Mouse (Mus musculus): ENCODE data around the gene Hand1. TPM values are rescaled to one million over a fixed set of nuclear protein-coding genes. Genes with fewer than 3 reads are reported as not detected.

The Hand1 gene
- polyA plus RNA-seq, 1 experiment from 2014 or later, result 0.67 TPM

GRCm38 (mm10) chr11:57819999-57820581, 12.5 kb downstream of the Hand1 start:
- Histone ChIP-seq H3K4me2 (replicated peaks; ENCODE audit: low read depth, low read length) (no peak overlapping the region), H3K9me3 (ENCODE audit: control insufficient read depth, low read depth, low read length) (no peaks in the 10 kb centered on the region), H3K4me3 (ENCODE audit: low read depth, low read length) (no peak overlapping the region), H3K36me3 (ENCODE audit: control insufficient read depth, insufficient read depth, low read length) (no peaks in the 10 kb centered on the region), H3K4me1 (ENCODE audit: control insufficient read depth, insufficient read depth, low read length) (no peaks in the 10 kb centered on the region), H3K27me3 (ENCODE audit: control insufficient read depth, insufficient read depth, low read length) (no peaks in the 10 kb centered on the region), H3K27ac (ENCODE audit: low read length) (no peak overlapping the region), H3K9ac (replicated peaks; ENCODE audit: low read depth, low read length) (no peak overlapping the region)
- WGBS, result 32% methylated on average over 9 of the region's 9 CpGs
- peak; percentile 18; the same call in 1 of the 2 replicates for ATAC-seq (ENCODE audit: insufficient number of reproducible peaks, insufficient read depth, low FRiP score, low read depth)

GRCm38 (mm10) chr11:57818189-57818588, 14.4 kb downstream of the Hand1 start:
- H3K36me3 ChIP-seq (ENCODE audit: control insufficient read depth, insufficient read depth, low read length), result no peaks in the 10 kb centered on the region
- H3K9ac ChIP-seq (replicated peaks; ENCODE audit: low read depth, low read length), result no peak overlapping the region
- no peak overlapping the region for H3K4me3 ChIP-seq (ENCODE audit: low read depth, low read length)
- WGBS, result 88% methylated on average over 4 of the region's 4 CpGs
- no peak for ATAC-seq (ENCODE audit: insufficient number of reproducible peaks, insufficient read depth, low FRiP score, low read depth)
- no peak overlapping the region for H3K27ac ChIP-seq (ENCODE audit: low read length)
- H3K27me3 ChIP-seq (ENCODE audit: control insufficient read depth, insufficient read depth, low read length), result no peaks in the 10 kb centered on the region
- H3K9me3 ChIP-seq (ENCODE audit: control insufficient read depth, low read depth, low read length), result no peaks in the 10 kb centered on the region
- no peaks in the 10 kb centered on the region for H3K4me1 ChIP-seq (ENCODE audit: control insufficient read depth, insufficient read depth, low read length)
- no peak overlapping the region for H3K4me2 ChIP-seq (replicated peaks; ENCODE audit: low read depth, low read length)

- Histone ChIP-seq H3K4me1 (ENCODE audit: control insufficient read depth, insufficient read depth, low read length) (no peaks in the 10 kb centered on the region), H3K4me3 (ENCODE audit: low read depth, low read length) (no peak overlapping the region), H3K9me3 (ENCODE audit: control insufficient read depth, low read depth, low read length) (no peaks in the 10 kb centered on the region), H3K4me2 (replicated peaks; ENCODE audit: low read depth, low read length) (no peak overlapping the region), H3K27ac (ENCODE audit: low read length) (no peak overlapping the region), H3K9ac (replicated peaks; ENCODE audit: low read depth, low read length) (no peak overlapping the region), H3K36me3 (ENCODE audit: control insufficient read depth, insufficient read depth, low read length) (peaks cover 15% of the 10 kb centered on the region), H3K27me3 (ENCODE audit: control insufficient read depth, insufficient read depth, low read length) (no peaks in the 10 kb centered on the region)
- WGBS, result 81% methylated on average over 3 of the region's 3 CpGs
- no peak for ATAC-seq (ENCODE audit: insufficient number of reproducible peaks, insufficient read depth, low FRiP score, low read depth)
Measured at GRCm38 (mm10) chr11:57813641-57814040, 19.0 kb downstream of the Hand1 start.

- Histone ChIP-seq H3K4me2 (replicated peaks; ENCODE audit: low read depth, low read length) (no peak overlapping the region), H3K27ac (ENCODE audit: low read length) (no peak overlapping the region), H3K4me3 (ENCODE audit: low read depth, low read length) (no peak overlapping the region), H3K9ac (replicated peaks; ENCODE audit: low read depth, low read length) (no peak overlapping the region), H3K36me3 (ENCODE audit: control insufficient read depth, insufficient read depth, low read length) (peaks cover 20% of the 10 kb centered on the region), H3K9me3 (ENCODE audit: control insufficient read depth, low read depth, low read length) (no peaks in the 10 kb centered on the region), H3K4me1 (ENCODE audit: control insufficient read depth, insufficient read depth, low read length) (no peaks in the 10 kb centered on the region), H3K27me3 (ENCODE audit: control insufficient read depth, insufficient read depth, low read length) (no peaks in the 10 kb centered on the region)
- ATAC-seq (ENCODE audit: insufficient number of reproducible peaks, insufficient read depth, low FRiP score, low read depth), result peak; percentile 48; the same call in 1 of the 2 replicates
- 95% methylated on average over 8 of the region's 8 CpGs for WGBS
Measured at GRCm38 (mm10) chr11:57812212-57812611, 20.4 kb downstream of the Hand1 start.

- H3K36me3 ChIP-seq (ENCODE audit: control insufficient read depth, insufficient read depth, low read length), result peaks cover 20% of the 10 kb centered on the region
- H3K4me1 ChIP-seq (ENCODE audit: control insufficient read depth, insufficient read depth, low read length), result no peaks in the 10 kb centered on the region
- no peaks in the 10 kb centered on the region for H3K27me3 ChIP-seq (ENCODE audit: control insufficient read depth, insufficient read depth, low read length)
- no peak overlapping the region for H3K9ac ChIP-seq (replicated peaks; ENCODE audit: low read depth, low read length)
- H3K9me3 ChIP-seq (ENCODE audit: control insufficient read depth, low read depth, low read length), result no peaks in the 10 kb centered on the region
- ATAC-seq (ENCODE audit: insufficient number of reproducible peaks, insufficient read depth, low FRiP score, low read depth), result no peak
- WGBS, result 80% methylated on average over 7 of the region's 7 CpGs
- H3K4me2 ChIP-seq (replicated peaks; ENCODE audit: low read depth, low read length), result no peak overlapping the region
- H3K27ac ChIP-seq (ENCODE audit: low read length), result no peak overlapping the region
- no peak overlapping the region for H3K4me3 ChIP-seq (ENCODE audit: low read depth, low read length)
Measured at GRCm38 (mm10) chr11:57811006-57811405, 21.6 kb downstream of the Hand1 start.

- Histone ChIP-seq H3K27ac (ENCODE audit: low read length) (no peak overlapping the region), H3K4me3 (ENCODE audit: low read depth, low read length) (no peak overlapping the region), H3K36me3 (ENCODE audit: control insufficient read depth, insufficient read depth, low read length) (peaks cover 20% of the 10 kb centered on the region), H3K27me3 (ENCODE audit: control insufficient read depth, insufficient read depth, low read length) (no peaks in the 10 kb centered on the region), H3K9ac (replicated peaks; ENCODE audit: low read depth, low read length) (no peak overlapping the region), H3K4me1 (ENCODE audit: control insufficient read depth, insufficient read depth, low read length) (no peaks in the 10 kb centered on the region), H3K4me2 (replicated peaks; ENCODE audit: low read depth, low read length) (no peak overlapping the region), H3K9me3 (ENCODE audit: control insufficient read depth, low read depth, low read length) (no peaks in the 10 kb centered on the region)
- no peak for ATAC-seq (ENCODE audit: insufficient number of reproducible peaks, insufficient read depth, low FRiP score, low read depth)
- 77% methylated on average over 8 of the region's 8 CpGs for WGBS
Measured at GRCm38 (mm10) chr11:57809732-57810098, 22.9 kb downstream of the Hand1 start.

- H3K9ac ChIP-seq (replicated peaks; ENCODE audit: low read depth, low read length), result no peak overlapping the region
- no peak overlapping the region for H3K27ac ChIP-seq (ENCODE audit: low read length)
- WGBS, result 90% methylated on average over 17 of the region's 17 CpGs
- no peak overlapping the region for H3K4me3 ChIP-seq (ENCODE audit: low read depth, low read length)
- no peak overlapping the region for H3K4me2 ChIP-seq (replicated peaks; ENCODE audit: low read depth, low read length)
- peaks cover 20% of the 10 kb centered on the region for H3K36me3 ChIP-seq (ENCODE audit: control insufficient read depth, insufficient read depth, low read length)
- ATAC-seq (ENCODE audit: insufficient number of reproducible peaks, insufficient read depth, low FRiP score, low read depth), result no peak
- H3K9me3 ChIP-seq (ENCODE audit: control insufficient read depth, low read depth, low read length), result no peaks in the 10 kb centered on the region
- H3K4me1 ChIP-seq (ENCODE audit: control insufficient read depth, insufficient read depth, low read length), result no peaks in the 10 kb centered on the region
- H3K27me3 ChIP-seq (ENCODE audit: control insufficient read depth, insufficient read depth, low read length), result no peaks in the 10 kb centered on the region
Measured at GRCm38 (mm10) chr11:57809017-57809731, 23.4 kb downstream of the Hand1 start.

- no peak for ATAC-seq (ENCODE audit: insufficient number of reproducible peaks, insufficient read depth, low FRiP score, low read depth)
- H3K4me1 ChIP-seq (ENCODE audit: control insufficient read depth, insufficient read depth, low read length), result peaks cover 14% of the 10 kb centered on the region
- H3K36me3 ChIP-seq (ENCODE audit: control insufficient read depth, insufficient read depth, low read length), result peaks cover 5% of the 10 kb centered on the region; the same call in 1 of the 2 replicates
- 75% methylated on average over 3 of the region's 3 CpGs for WGBS
- no peak overlapping the region for H3K27ac ChIP-seq (ENCODE audit: low read length)
- no peaks in the 10 kb centered on the region for H3K27me3 ChIP-seq (ENCODE audit: control insufficient read depth, insufficient read depth, low read length)
- H3K9ac ChIP-seq (replicated peaks; ENCODE audit: low read depth, low read length), result no peak overlapping the region
- no peak overlapping the region for H3K4me2 ChIP-seq (replicated peaks; ENCODE audit: low read depth, low read length)
- H3K4me3 ChIP-seq (ENCODE audit: low read depth, low read length), result no peak overlapping the region
- H3K9me3 ChIP-seq (ENCODE audit: control insufficient read depth, low read depth, low read length), result no peaks in the 10 kb centered on the region
Measured at GRCm38 (mm10) chr11:57805047-57805446, 27.6 kb downstream of the Hand1 start.

Data from stomach, embryonic 14.5 days (tissue).